Mouse (Mus musculus) heart, embryonic 11.5 days (tissue): ENCODE data around the gene L3mbtl4. TPM values are rescaled to one million over a fixed set of nuclear protein-coding genes. Genes with fewer than 3 reads are reported as not detected.

ENCODE experiments used
- ATAC-seq: fragments of 200-750 bp; cut with Nextera tagmentation; replicated peaks from 2 replicates; pipeline ENCODE4 v1.8.0; 2017; ENCODE audit warnings: moderate library complexity; ENCODE audit not compliant: insufficient number of reproducible peaks, low FRiP score, low TSS enrichment
- H3K27ac ChIP-seq: fragments of 300-500 bp; sonication (generic); 2 replicates; pipeline ENCODE4 v1.5.1; 2014; ENCODE audit warnings: mild to moderate bottlenecking, low read depth, low read length
- H3K27me3 ChIP-seq: fragments of 300-500 bp; sonication (generic); 2 replicates; pipeline ENCODE4 v1.6.1; 2014; ENCODE audit warnings: mild to moderate bottlenecking, low read length, mixed read lengths; ENCODE audit not compliant: control insufficient read depth, insufficient read depth
- H3K36me3 ChIP-seq: fragments of 300-500 bp; sonication (generic); 2 replicates; pipeline ENCODE4 v1.6.1; 2014; ENCODE audit warnings: mild to moderate bottlenecking, low read length, moderate library complexity, mixed read lengths; ENCODE audit not compliant: control insufficient read depth, insufficient read depth
- H3K4me1 ChIP-seq: fragments of 300-500 bp; sonication (generic); 2 replicates; pipeline ENCODE4 v1.6.1; 2014; ENCODE audit warnings: low read length; ENCODE audit not compliant: control insufficient read depth, insufficient read depth
- H3K4me2 ChIP-seq: fragments of 300-500 bp; sonication (generic); 2 replicates; pipeline ENCODE4 v1.6.1; 2014; ENCODE audit warnings: mild to moderate bottlenecking, moderate library complexity
- H3K4me3 ChIP-seq: fragments of 300-500 bp; sonication (generic); 2 replicates; pipeline ENCODE4 v1.5.1; 2014; ENCODE audit warnings: low read depth, low read length
- H3K9ac ChIP-seq: fragments of 300-500 bp; sonication (generic); 2 replicates; pipeline ENCODE4 v1.6.1; 2014; ENCODE audit warnings: mild to moderate bottlenecking, low read depth, low read length, moderate library complexity
- H3K9me3 ChIP-seq: fragments of 300-500 bp; sonication (generic); replicated peaks from 2 replicates; pipeline ENCODE4 v1.6.1; 2016; ENCODE audit warnings: low read length; ENCODE audit not compliant: control insufficient read depth
- WGBS: fragments of 180-500 bp; shearing (Covaris S2); extraction: QIAGEN DNeasy Blood & Tissue Kit; methylation state at CpG from one replicate; pipeline ENCODE4 v1.1.7; 2014; ENCODE audit not compliant: insufficient replicate concordance; 5-methylcytosine and 5-hydroxymethylcytosine counted together
- polyA plus RNA-seq: library from polyadenylated mRNA; unstranded; fragments of >200 nt; fragmentation: Nextera tagmentation; extraction: Ambion mirVana; gene quantifications from 2 replicates; pipeline ENCODE4 v1.2.1, GENCODE M21; 2014

Gene L3mbtl4
- polyA plus RNA-seq, 1 experiment from 2014 or later = not detected

DNA sequence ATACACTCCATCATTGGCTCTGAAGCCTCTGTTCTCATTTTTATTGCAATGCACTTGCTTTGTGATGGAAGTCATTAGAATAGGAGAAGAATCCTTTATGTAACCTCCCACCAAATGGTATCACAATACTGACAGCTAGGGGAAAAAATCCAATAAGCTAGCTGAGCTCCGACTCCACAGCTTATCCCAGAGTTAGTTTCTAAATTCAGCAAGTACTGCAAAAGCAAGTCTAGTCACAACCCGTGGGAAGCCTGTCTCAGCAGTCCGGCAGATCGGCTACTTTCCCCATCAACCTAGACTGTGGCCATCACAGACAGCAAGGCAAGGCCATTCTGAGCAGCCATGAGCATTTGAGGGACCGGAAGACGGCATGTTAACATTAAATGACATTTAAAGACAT lies 298.2 kb downstream of the L3mbtl4 start:
- Histone ChIP-seq H3K27ac (no peak overlapping the region), H3K4me2 (no peak overlapping the region), H3K9me3 (no peaks in the 10 kb centered on the region), H3K4me3 (no peak overlapping the region), H3K27me3 (no peaks in the 10 kb centered on the region), H3K9ac (no peak overlapping the region), H3K4me1 (no peaks in the 10 kb centered on the region), H3K36me3 (no peaks in the 10 kb centered on the region)
- WGBS = 83% methylated on average over 6 of the region's 6 CpGs
- ATAC-seq = no peak

- H3K36me3 ChIP-seq = no peaks in the 10 kb centered on the region
- H3K4me3 ChIP-seq = no peak overlapping the region
- no peak for ATAC-seq
- no peaks in the 10 kb centered on the region for H3K9me3 ChIP-seq
- H3K9ac ChIP-seq = no peak overlapping the region
- WGBS = 75% methylated on average over 3 of the region's 3 CpGs
- H3K27me3 ChIP-seq = no peaks in the 10 kb centered on the region
- no peak overlapping the region for H3K4me2 ChIP-seq
- no peaks in the 10 kb centered on the region for H3K4me1 ChIP-seq
- H3K27ac ChIP-seq = no peak overlapping the region
Observed at GRCm38 (mm10) chr17:68585195-68585594, 311.6 kb downstream of the L3mbtl4 start.

DNA sequence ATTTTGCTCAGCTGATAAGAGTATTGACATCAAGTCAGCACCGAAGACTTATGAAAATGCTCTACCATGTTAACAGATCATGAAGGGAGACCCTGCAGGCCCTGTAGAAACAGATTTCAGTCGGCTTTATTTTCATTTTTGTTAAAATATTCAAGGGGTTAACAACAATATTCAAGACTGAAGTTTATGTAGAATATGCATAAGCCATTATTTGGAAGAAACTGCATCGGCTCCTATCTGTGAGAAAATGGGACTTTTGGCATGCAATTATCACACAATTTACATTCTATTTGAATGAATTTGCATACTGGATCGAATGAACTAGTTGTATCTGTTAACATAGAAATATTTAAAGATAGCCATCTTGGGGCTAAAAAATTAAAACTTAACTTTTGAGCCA lies 318.0 kb downstream of the L3mbtl4 start:
- 71% methylated on average over 4 of the region's 4 CpGs for WGBS
- no peak overlapping the region for H3K9ac ChIP-seq
- no peak overlapping the region for H3K4me3 ChIP-seq
- no peak overlapping the region for H3K27ac ChIP-seq
- no peaks in the 10 kb centered on the region for H3K36me3 ChIP-seq
- no peak overlapping the region for H3K4me2 ChIP-seq
- no peaks in the 10 kb centered on the region for H3K4me1 ChIP-seq
- ATAC-seq = no peak
- H3K27me3 ChIP-seq = no peaks in the 10 kb centered on the region
- H3K9me3 ChIP-seq = no peaks in the 10 kb centered on the region

GRCm38 (mm10) chr17:68602744-68603143 lies 329.1 kb downstream of the L3mbtl4 start:
- Histone ChIP-seq H3K9ac (no peak overlapping the region), H3K4me1 (no peaks in the 10 kb centered on the region), H3K9me3 (no peaks in the 10 kb centered on the region), H3K27ac (no peak overlapping the region), H3K36me3 (no peaks in the 10 kb centered on the region), H3K4me2 (no peak overlapping the region), H3K27me3 (no peaks in the 10 kb centered on the region), H3K4me3 (no peak overlapping the region)
- ATAC-seq = no peak
- WGBS = 65% methylated on average over 4 of the region's 4 CpGs

GRCm38 (mm10) chr17:68607691-68608090 lies 334.1 kb downstream of the L3mbtl4 start:
- H3K9me3 ChIP-seq = no peaks in the 10 kb centered on the region
- no peak overlapping the region for H3K9ac ChIP-seq
- no peak overlapping the region for H3K4me3 ChIP-seq
- no peaks in the 10 kb centered on the region for H3K4me1 ChIP-seq
- H3K27ac ChIP-seq = no peak overlapping the region
- no peaks in the 10 kb centered on the region for H3K27me3 ChIP-seq
- WGBS = 49% methylated on average over 6 of the region's 6 CpGs
- H3K36me3 ChIP-seq = no peaks in the 10 kb centered on the region
- H3K4me2 ChIP-seq = no peak overlapping the region
- no peak for ATAC-seq

DNA sequence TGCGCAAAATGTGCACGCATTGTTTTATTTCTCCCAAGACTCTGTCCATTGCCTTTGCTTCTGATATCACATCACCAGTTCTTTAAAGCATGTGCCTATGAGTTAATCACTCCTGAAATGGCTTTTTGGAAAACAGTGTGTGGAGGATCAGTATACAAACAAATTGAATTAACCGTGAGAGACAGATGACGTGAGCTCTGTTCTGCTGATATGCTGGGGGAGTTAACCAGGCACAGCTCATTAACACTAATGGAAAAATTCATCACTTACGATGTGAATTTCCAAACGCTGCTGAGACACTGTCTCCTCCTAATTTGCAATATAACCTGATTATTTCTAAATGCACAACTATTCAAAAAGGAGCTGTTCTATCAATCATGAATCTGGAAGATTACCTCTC lies 337.6 kb downstream of the L3mbtl4 start:
- no peak overlapping the region for H3K27ac ChIP-seq
- no peak overlapping the region for H3K4me3 ChIP-seq
- WGBS = 79% methylated on average over 6 of the region's 6 CpGs
- H3K9ac ChIP-seq = no peak overlapping the region
- no peak overlapping the region for H3K4me2 ChIP-seq
- H3K36me3 ChIP-seq = no peaks in the 10 kb centered on the region
- no peaks in the 10 kb centered on the region for H3K9me3 ChIP-seq
- no peak for ATAC-seq
- H3K27me3 ChIP-seq = no peaks in the 10 kb centered on the region
- H3K4me1 ChIP-seq = no peaks in the 10 kb centered on the region

DNA sequence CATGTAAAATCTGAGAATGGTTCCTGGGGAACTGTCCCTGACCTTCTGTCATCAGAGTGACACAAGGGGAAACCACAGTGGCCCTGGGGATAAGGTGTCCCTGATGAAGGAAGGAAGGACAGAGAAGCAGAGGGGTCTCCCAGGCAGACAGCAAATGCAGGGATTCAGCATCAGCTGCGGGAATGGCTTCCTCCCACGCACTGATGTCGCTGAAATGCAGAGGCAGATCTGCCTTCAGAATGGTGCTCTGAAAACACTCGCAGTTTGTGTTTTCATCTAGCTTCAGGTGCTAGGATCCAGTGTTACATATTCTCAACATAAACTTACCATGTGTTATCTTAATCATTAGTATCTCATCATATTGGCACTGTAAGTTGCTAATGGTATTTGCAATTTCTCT lies 351.7 kb downstream of the L3mbtl4 start:
- Histone ChIP-seq H3K9ac (no peak overlapping the region), H3K9me3 (no peaks in the 10 kb centered on the region), H3K4me2 (no peak overlapping the region), H3K4me3 (no peak overlapping the region), H3K4me1 (no peaks in the 10 kb centered on the region), H3K27ac (no peak overlapping the region), H3K27me3 (no peaks in the 10 kb centered on the region), H3K36me3 (no peaks in the 10 kb centered on the region)
- ATAC-seq = no peak
- WGBS = 70% methylated on average over 4 of the region's 4 CpGs

DNA sequence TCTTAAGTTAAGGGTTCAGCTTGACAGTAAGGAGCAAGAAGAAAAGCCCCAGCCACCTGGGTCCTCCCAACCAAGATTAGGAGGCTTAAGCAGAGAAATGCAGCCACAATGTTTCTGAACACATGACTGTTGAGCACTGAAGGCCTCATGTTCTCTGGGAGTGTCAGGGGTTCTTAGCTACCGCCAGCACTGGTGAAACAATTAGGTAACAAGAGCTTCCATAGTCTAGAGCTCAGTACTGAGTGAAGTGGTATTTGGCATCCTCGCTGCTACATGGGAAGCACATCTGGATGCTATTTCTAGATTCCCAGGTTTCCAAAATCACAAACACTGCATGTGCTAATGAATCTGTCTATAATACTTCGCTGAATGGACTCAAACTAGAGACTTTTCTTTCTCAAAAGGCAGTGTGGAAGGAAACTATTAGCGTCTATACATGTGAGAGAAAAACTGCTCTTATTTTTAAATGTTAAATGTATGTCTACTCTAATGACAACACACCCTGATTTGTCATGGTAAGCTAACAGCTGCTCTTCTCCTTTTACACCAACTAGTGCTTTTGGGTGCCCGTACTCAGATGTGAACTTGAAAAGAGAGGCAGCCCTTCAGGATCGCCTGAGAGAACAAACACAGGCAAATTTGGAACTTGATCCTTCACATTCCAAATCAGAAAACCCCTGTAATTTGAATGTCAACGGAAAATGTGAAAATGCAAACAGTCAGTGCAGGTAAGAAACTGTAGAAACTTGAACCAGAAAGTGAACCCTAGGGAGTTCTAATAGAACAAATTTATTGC lies 356.2 kb downstream of the L3mbtl4 start:
- H3K4me3 ChIP-seq = no peak overlapping the region

GRCm38 (mm10) chr17:68631396-68631795 lies 357.8 kb downstream of the L3mbtl4 start:
- no peak overlapping the region for H3K4me3 ChIP-seq
- no peaks in the 10 kb centered on the region for H3K36me3 ChIP-seq
- H3K27ac ChIP-seq = no peak overlapping the region
- 81% methylated on average over 8 of the region's 8 CpGs for WGBS
- H3K4me1 ChIP-seq = no peaks in the 10 kb centered on the region
- no peak overlapping the region for H3K4me2 ChIP-seq
- no peaks in the 10 kb centered on the region for H3K27me3 ChIP-seq
- H3K9ac ChIP-seq = no peak overlapping the region
- H3K9me3 ChIP-seq = no peaks in the 10 kb centered on the region
- ATAC-seq = no peak

More for the DNA sequence above, 356.2 kb downstream of the L3mbtl4 start:
- Histone ChIP-seq H3K36me3 (no peaks in the 10 kb centered on the region), H3K9ac (no peak overlapping the region), H3K4me2 (no peak overlapping the region), H3K4me1 (no peaks in the 10 kb centered on the region), H3K9me3 (no peaks in the 10 kb centered on the region), H3K27ac (no peak overlapping the region), H3K27me3 (no peaks in the 10 kb centered on the region)
- 69% methylated on average over 7 of the region's 7 CpGs for WGBS
- ATAC-seq = no peak
